10 mouse cellular contexts compared by ENCODE assay signal in genomic region chr4:34991116-34991515, GRCm38 (mm10).
DNase-seq lines count a peak whose midpoint lies in the region; ATAC-seq and TF ChIP-seq lines count a peak whose summit lies in the region.
"Had no signal": no experiment of that assay in that cellular context is flagged by ENCODE, and none has a peak within 500 bp of the region (broad histone marks: within the 10 kb centered on the region; RNA-seq: fewer than 3 reads in every experiment).

No protein-coding gene starts in this region.

- intact Hi-C loops in gastrocnemius, adult 2 months (cut with DNase I), result no loop called here

- 32% methylated on average over 10 of the region's 10 CpGs for WGBS in embryonic facial prominence, embryonic 14.5 days

- H3K27me3 ChIP-seq in embryonic facial prominence, embryonic 14.5 days (replicated peaks; ENCODE audit: control insufficient read depth, insufficient read depth, low read length), result no peaks in the 10 kb centered on the region

- H3K9ac ChIP-seq in ES-E14 (ENCODE audit: insufficient read depth, low read depth, low read length, poor library complexity, severe bottlenecking), result no peak overlapping the region
- no peak overlapping the region for H3K9ac ChIP-seq in embryonic facial prominence, embryonic 14.5 days (ENCODE audit: low read depth, low read length)

- H3K36me3 ChIP-seq in ES-E14 (ENCODE audit: control insufficient read depth, insufficient read depth, low read length, poor library complexity, severe bottlenecking), result no peaks in the 10 kb centered on the region
- H3K36me3 ChIP-seq in embryonic facial prominence, embryonic 14.5 days (ENCODE audit: control insufficient read depth, insufficient read depth, low read length), result no peaks in the 10 kb centered on the region

- no peak overlapping the region for H3K27ac ChIP-seq in gastrocnemius, adult 2 months
- H3K27ac ChIP-seq in ES-E14 (ENCODE audit: insufficient read depth, low read depth, low read length, poor library complexity, severe bottlenecking), result no peak overlapping the region
- no peak overlapping the region for H3K27ac ChIP-seq in embryonic facial prominence, embryonic 14.5 days (replicated peaks; ENCODE audit: low read depth, low read length)
- H3K27ac ChIP-seq: hindbrain, postnatal 0 days had no signal

- in situ Hi-C loops in ES-E14 (cut with MboI; ENCODE audit: low sequenced_read_pairs in 2 of 2, unreplicated experiment in 2 of 2), result no loop called here

- peak; percentile 48 for DNase-seq in gastrocnemius, adult 2 months
- no peak for DNase-seq in gastrocnemius, postnatal 4 days (ENCODE audit: low spot score in 2 of 2)
- peak; percentile 26 for DNase-seq in ES-E14 (ENCODE audit: low read depth, low spot score)
- peak; percentile 80 for DNase-seq in embryonic facial prominence, embryonic 14.5 days (ENCODE audit: low spot score)
- peak; percentile 70 to 93 for DNase-seq in kidney, postnatal 25 days
- DNase-seq in spleen, postnatal 36 days (ENCODE audit: low spot score in 2 of 2), result no peak
- DNase-seq in natural killer cell, adult 2 months (ENCODE audit: low spot score in 2 of 2), result no peak
- no peak for DNase-seq in right cerebral cortex, postnatal 36 days (ENCODE audit: low spot score in 2 of 2)
- DNase-seq: lung, postnatal 36 days had no signal

- TF ChIP-seq CTCF in gastrocnemius, adult 2 months (IDR thresholded peaks at IDR 0.05), result no peak

- no peaks in the 10 kb centered on the region for H3K9me3 ChIP-seq in ES-E14 (ENCODE audit: control insufficient read depth, insufficient read depth, low read depth, low read length)
- H3K9me3 ChIP-seq in embryonic facial prominence, embryonic 14.5 days (ENCODE audit: control insufficient read depth, low read length), result no peaks in the 10 kb centered on the region

- ATAC-seq in embryonic facial prominence, embryonic 14.5 days (ENCODE audit: low read depth), result peak; percentile 39

- H3K4me2 ChIP-seq in embryonic facial prominence, embryonic 14.5 days (ENCODE audit: low read depth, low read length), result no peak overlapping the region

- H3K4me3 ChIP-seq in gastrocnemius, adult 2 months, result no peak overlapping the region
- no peak overlapping the region for H3K4me3 ChIP-seq in ES-E14 (ENCODE audit: insufficient read depth in 1 of 2, low read depth in 1 of 2, low read length in 2 of 2, poor library complexity in 1 of 2, severe bottlenecking in 1 of 2)
- no peak overlapping the region for H3K4me3 ChIP-seq in embryonic facial prominence, embryonic 14.5 days (ENCODE audit: low read depth, low read length)

- peaks cover 0 to 6% of the 10 kb centered on the region in 2 experiments; a peak in 2 of 4 replicates for H3K4me1 ChIP-seq in ES-E14 (ENCODE audit: control insufficient read depth in 2 of 2, insufficient read depth in 2 of 2, low read length in 2 of 2, poor library complexity in 1 of 2)
- peaks cover 21% of the 10 kb centered on the region for H3K4me1 ChIP-seq in embryonic facial prominence, embryonic 14.5 days (ENCODE audit: control insufficient read depth, insufficient read depth, low read length)

TF ChIP-seq in ES-E14, 5 proteins besides CTCF, POLR2A, EP300 and RAD21:
- TF ChIP-seq ZNF384 (IDR thresholded peaks at IDR 0.05; ENCODE audit: low read depth, low read length), result no peak
- TF ChIP-seq CHD2 (IDR thresholded peaks at IDR 0.05; ENCODE audit: low read depth, low read length), result no peak
- TF ChIP-seq HCFC1 (IDR thresholded peaks at IDR 0.05; ENCODE audit: borderline replicate concordance, insufficient read depth, low read length), result no peak
- TF ChIP-seq ZC3H11A (IDR thresholded peaks at IDR 0.05; ENCODE audit: borderline replicate concordance, low read depth, low read length), result no peak
- TF ChIP-seq MAFK (IDR thresholded peaks at IDR 0.05; ENCODE audit: insufficient read depth, low read depth, low read length), result no peak

Comparison
In these comparisons a context has a peak if more than half of its experiments do, and no peak if none do; other contexts are left out.
1. DNase-seq: peak in gastrocnemius, adult 2 months (single experiment), ES-E14 (single experiment), embryonic facial prominence, embryonic 14.5 days (single experiment) and kidney, postnatal 25 days (2 of 2); none in gastrocnemius, postnatal 4 days (0 of 2), spleen, postnatal 36 days (0 of 2), natural killer cell, adult 2 months (0 of 2) and right cerebral cortex, postnatal 36 days (0 of 2).